Mouse (Mus musculus): ENCODE results near the gene Slc19a2.
"Not testable (repeated sequence)": the region's sequence is repeated elsewhere in the genome, so short reads cannot be mapped to it uniquely, and the experiment has no call there.

The Slc19a2 gene

DNA sequence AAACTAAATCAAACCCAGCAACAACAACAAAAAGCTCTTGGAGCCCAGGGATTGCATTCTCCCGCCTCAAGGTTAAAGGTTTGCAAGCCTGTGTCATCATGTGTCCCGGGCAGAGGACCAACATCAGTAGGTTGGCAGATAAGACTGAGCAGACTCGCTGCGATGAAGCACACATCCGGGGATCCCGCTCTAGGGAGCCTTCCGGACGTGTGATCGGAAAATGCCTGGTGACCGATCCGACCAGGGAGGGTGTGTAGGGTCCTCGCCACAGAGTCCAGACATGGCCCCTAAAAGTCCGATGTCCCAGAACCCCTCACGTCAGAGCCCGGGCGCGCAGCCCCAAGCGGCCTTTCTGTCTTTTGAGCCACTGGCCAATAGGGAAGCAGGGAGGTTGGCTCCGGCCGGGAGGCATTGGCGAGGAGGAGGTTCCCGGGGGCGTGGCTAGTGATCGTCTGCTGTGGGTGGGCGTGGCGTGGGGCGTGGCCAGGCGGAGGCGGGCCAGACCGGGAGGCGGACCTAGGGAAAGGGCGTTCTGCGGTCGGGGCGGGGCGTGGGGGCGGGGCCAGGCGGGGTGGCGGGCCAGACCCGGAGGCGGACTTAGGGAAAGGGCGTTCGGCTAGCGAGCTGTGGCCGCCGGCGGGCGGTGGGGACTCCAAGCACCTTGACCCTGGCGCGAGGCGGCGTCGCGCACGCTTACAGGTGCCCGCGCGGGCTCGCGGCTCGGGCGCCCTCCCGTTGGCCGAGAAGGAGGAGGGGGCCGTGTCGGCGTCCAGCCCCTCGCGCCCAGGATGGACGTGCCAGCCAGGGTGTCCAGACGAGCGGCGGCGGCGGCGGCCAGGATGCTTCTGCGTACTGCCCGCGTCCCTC lies at the start of gene Slc19a2:
Slc19a2 (plus strand) TSS at position 582 of the 867 bp plus-strand sequence.
- DNase-seq, result peak; percentile 99

- DNase-seq, result no peak
These were observed 49.3 kb upstream of the Slc19a2 start for GRCm38 (mm10) chr1:164199551-164199950.

DNA sequence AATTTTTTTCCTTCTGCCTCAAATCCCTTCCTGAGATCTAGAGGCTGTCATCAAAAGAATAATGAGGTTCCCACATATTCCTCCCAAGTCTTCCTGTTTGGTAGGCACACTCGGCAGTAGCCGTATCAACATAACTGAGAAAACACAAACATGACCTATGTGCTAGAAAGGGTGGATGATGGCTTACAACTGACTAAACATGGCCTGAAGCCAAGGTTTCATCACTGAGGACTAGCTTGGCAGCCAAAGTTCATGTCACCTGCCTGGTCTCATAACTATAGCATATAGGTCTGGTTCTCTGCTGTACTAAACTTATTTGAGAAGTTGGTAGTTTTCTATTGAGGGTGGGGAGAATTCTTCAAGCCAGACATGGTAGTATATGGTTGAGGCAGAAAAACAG lies 40.4 kb upstream of the Slc19a2 start:
- DNase-seq, result no peak

DNA sequence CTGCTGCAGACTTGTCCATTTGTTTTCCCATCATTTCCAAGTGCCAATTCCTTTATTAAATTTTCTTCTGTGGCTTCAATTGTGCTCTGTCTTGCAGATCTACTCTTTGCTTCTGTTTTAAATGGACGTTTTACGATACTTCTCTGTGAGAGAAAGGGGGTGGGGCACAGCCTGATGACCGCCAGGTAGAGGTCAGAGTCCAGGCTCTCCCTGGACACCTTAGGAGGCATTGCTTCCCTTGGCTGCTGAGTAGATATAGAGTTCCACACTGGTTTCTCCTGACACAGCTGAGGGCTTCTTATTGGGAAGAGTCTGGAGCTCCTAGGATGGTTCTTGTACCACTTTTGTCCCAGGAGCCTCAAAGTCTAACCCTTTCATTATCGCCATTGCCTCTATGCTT lies 37.9 kb upstream of the Slc19a2 start:
- no peak for DNase-seq

DNA sequence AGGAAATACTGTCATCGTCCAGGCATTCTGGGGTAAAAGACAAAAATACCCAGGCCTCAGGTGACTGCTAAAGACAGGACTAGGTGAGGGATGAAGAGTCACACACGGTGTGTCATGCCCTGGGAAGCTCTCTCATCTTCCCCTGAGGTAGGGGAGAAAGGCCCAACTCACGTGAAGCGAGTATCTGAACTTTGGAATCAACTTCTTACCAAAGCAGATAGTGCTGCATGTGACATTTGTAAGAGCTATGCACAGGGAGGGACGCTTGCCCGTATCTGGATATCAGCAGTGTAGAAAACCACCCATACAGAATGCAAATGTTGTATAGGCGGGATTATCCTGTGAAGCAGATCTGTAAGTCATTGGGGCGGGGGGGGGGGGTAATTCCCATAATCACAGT lies 36.2 kb upstream of the Slc19a2 start:
- no peak for DNase-seq

DNA sequence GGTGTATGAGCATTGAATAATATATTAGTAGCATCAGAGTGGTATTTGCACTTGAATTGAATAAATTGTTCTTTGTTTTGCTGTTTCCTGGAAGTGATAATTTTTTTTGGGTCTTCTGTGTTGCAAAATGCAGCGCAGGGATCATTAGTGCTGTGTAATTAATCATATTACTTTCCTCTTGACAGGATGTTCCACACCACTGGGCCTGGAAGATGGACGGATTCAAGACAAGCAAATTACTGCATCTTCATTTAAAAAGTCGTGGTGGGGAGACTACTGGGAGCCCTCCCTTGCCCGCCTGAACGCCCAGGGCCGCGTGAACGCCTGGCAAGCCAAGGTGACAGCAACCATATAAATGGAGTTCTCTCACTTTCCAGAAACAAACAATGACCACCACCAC lies 34.7 kb upstream of the Slc19a2 start:
- DNase-seq, result no peak

DNA sequence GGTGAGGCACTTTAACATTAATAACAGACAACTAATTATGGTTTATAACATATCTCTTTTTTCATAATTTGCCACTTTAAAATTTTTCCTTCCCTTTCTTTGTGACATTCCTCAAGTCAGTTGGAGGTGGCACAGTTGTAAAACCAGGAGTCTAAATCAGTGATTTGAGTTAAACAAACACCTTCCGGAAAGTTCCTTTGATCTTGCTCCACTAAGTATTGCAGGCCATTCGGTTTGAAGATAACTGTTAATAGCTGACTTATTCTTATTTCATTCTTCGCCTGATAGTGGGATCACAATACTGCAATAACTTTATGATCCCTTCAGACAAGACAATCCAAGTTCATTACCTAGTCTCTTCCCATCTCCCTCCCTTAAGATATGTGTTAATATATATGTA lies 33.7 kb upstream of the Slc19a2 start:
- no peak for DNase-seq

GRCm38 (mm10) chr1:164215540-164215939 lies 33.3 kb upstream of the Slc19a2 start:
- DNase-seq, result no peak

DNA sequence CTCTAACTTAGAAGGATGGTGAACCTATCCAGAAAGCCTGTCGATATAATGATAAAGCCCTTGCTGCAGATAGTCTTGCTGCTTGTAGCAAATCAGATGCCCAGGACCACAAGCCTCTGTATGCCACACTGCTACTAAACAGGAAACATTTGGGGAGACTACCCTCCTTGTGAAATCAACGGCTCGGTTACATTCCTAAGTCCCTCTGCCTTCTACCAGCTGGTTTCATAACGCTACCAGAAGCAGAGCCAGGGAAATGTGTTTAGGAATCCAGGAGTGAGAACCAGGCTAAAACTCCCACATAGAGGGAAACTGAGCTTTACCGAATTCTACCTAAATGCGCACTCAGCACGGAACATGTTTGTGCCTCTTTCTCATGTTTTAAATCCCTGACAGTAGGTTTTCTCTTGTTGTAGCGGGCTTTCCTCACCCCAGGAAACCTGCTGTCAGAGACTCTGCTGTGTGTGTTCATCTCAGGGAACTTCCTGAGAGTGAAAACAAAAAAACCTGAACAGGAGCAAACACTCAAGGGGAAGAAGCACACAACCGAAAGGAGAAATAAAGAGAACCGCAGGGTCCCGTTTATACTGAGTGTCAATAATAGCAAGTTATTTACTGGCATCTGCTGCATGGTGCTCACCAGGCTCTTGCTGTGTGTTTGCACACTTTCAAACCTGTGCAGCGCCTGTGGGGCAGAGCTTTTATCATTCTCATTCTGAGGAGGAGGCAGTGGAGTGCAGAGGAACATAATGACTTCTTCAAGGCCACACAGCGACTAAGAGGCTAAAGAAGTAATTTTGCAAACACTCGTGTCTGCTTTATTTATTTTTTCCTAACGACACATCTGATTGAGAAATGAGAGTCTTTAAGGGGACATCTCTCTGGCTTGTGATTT lies 30.8 kb upstream of the Slc19a2 start:
- DNase-seq, result no peak

- DNase-seq, result no peak
These were observed 28.6 kb upstream of the Slc19a2 start for GRCm38 (mm10) chr1:164220261-164220660.

DNA sequence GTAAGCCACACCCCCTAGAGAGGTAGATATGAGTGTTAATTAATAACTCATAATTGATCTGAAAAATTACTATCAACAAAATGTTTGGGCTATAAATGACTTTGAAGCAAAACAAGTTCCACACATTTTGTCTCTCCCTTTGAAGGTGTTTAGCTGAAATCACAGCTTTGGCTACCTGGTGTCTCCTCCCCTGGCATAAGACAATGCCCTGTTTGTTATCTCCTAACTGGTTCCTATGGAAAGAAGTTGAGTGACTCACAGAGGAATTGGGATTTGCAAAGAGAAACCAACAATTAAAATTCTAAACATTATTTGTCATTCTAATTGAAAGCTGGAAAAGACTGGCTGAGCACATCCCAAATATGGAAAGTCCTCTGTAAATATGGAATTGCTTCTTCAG lies 25.8 kb upstream of the Slc19a2 start:
- no peak for DNase-seq

DNA sequence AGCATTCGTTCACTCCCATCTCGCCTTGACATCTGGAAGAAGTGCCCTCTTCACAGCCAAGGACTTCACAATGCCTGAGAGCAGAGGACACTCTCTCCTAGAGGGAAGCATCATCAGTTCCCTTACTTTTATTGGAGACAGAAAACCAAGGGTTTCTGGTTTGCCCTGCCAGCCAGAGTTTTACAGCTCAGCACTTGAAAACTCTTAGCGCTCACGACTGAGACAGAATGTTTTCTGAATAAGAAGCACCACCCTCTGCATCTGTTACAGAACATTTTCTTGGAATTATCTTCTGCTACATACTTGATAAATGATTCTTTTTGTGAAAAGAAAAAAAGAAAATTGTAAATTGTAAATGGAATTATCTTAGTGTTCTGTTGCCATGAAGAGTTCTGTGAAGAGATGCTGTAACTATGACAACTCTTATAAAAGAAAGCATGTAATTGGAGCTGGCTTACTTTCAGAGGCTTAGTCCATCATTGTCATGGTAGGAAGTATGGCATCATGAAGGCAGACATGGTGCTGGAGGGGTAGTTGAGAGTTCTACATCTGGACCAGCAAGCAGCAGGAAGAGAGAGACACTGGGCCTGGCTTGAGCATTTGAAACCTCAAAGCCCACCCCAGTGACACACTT lies 16.8 kb upstream of the Slc19a2 start:
- DNase-seq, result not testable (repeated sequence)

DNA sequence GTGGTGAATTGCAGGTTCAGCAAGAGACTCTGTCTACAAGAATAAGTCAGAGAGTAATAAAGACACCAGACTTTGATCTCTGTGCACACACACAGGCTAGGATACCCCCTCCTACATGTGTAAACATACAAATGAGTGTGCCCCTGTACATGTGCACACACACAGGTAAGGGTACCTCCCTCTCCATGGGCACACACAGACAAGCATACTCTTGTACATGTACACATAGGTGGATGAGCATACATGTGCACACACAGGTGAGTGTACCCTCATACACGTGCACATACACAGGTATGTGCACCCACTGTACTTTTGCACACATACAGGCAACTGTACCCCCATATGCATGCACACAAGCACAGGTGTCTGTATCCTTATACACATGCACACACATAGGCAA lies 15.4 kb upstream of the Slc19a2 start:
- DNase-seq, result no peak

- DNase-seq, result no peak
These were observed 13.8 kb upstream of the Slc19a2 start for GRCm38 (mm10) chr1:164235078-164235477.

DNA sequence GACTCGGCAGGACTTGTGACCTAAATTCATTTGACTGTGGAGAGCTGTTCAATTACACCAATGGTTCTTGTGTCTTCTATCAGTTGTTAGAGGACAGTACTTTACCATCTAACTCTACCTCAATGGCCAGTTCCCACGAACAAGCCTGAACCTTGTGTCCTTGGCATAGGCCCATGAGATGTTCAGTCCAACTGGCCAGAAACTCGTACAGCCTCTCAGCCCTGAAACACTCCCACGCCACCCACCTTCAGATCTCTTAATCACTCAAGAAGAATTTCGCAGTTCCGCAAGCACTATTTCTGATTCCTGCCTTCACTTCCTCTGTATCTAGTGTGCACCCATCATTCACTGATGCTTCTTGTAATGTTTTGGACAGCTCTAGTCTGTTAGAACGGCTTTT lies 12.8 kb upstream of the Slc19a2 start:
- no peak for DNase-seq

DNA sequence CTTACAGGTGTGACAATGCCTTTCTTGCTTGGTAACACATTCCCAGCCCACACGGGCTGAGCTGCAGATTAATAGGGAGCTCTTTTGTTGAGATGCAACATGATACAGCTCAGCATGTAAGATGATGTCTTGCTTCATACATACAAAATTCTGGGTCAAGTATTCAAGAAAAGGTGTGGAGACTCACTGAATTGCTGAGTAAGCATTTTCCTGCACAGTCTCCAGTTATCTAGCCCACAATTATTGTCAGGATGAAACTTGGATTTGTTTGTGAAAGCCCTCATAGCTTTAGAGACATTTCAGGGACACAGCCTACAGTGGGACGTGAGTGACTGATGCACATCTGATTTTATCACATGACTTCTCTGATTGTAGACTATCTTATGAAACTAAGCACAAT lies 7.4 kb upstream of the Slc19a2 start:
- DNase-seq, result no peak

GRCm38 (mm10) chr1:164242809-164243208 lies 6.0 kb upstream of the Slc19a2 start:
- no peak for DNase-seq

DNA sequence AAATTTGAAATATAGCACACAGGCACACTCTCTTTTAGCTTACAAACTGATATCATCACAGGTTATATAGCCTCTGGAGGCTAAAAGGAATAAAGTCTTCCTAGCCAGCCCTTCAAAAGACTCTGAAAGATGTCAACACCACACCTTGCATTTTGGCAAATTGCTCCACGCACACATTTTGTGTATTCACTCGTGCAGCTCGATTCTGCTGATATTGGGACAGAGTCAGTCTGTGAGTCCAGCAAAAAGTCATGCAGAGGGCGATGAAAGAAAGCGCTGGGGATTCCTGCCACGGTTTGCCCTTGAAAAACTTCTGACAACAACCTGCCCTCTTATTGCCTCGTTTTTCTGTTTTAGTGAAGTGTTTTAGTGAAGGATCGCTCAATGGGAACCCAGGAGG lies 1.4 kb upstream of the Slc19a2 start:
- no peak for DNase-seq

- no peak for DNase-seq
These were observed 875 bp upstream of the Slc19a2 start for GRCm38 (mm10) chr1:164247971-164248370.

DNA sequence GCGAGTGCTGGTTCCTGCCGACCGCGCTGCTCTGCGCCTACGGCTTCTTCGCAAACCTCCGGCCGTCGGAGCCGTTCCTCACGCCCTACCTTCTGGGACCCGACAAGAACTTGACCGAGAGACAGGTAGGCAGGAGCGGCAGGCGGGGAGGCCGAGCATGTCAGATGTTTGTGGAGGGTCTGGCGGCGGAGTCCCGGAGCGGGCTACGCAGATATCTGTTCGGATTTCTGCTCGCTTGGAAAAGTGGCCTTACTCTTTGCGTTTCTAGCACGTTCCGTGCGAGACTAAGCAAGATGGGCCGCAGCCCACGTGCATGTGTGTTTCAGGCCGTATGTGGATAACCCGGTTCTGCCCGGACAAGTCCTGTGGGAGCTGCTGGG lies 476 bp downstream of the Slc19a2 start:
- no peak for DNase-seq

GRCm38 (mm10) chr1:164250391-164251150 lies 1.7 kb downstream of the Slc19a2 start:
- DNase-seq, result no peak

GRCm38 (mm10) chr1:164251438-164251837 lies 2.6 kb downstream of the Slc19a2 start:
- no peak for DNase-seq

- DNase-seq, result no peak
These were observed 3.7 kb downstream of the Slc19a2 start for GRCm38 (mm10) chr1:164252551-164252950.
